ENCODE assay signal across 13 mouse cellular contexts in the genomic region with DNA sequence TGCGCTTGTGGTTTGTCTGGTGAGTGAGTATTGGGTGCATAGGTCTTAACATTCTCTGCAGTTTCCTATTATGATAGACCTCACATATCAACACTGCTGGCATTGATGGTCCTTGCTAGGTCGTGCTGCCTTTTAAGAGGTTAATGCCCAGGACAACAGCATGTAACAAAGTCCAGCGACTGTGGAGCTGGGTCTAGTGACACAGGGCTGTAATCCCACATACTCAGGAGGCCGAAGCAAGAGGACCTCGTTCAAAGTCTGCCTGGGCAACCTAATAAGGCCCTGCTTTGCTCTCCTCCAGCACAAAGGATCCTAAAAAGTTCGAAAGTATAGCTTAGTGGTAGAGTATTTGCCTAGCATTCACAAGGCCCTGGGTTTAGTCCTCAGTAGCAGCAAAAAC.
"Had no signal": no experiment of that assay in that cellular context is flagged by ENCODE, and none has a peak within 500 bp of the region (broad histone marks: within the 10 kb centered on the region; RNA-seq: fewer than 3 reads in every experiment).

No protein-coding gene starts in this region.

- H3K4me1 ChIP-seq: limb, embryonic 13.5 days; neural tube, embryonic 13.5 days had no signal

- H3K27me3 ChIP-seq: hindbrain, embryonic 13.5 days; limb, embryonic 13.5 days; neural tube, embryonic 13.5 days had no signal

- H3K9ac ChIP-seq: hindbrain, embryonic 13.5 days; limb, embryonic 13.5 days; liver, embryonic 14.5 days; neural tube, embryonic 13.5 days had no signal

- H3K4me3 ChIP-seq: hindbrain, embryonic 13.5 days; limb, embryonic 13.5 days; neural tube, embryonic 13.5 days had no signal

- DNase-seq: left cerebral cortex, postnatal 4 days; lung, adult 18-20 months; retina, postnatal 1 day; right cerebral cortex, postnatal 4 days; spleen, adult 18-20 months; thymus, adult 18-20 months; thymus, postnatal 14 days had no signal

- H3K9me3 ChIP-seq: hindbrain, embryonic 13.5 days; limb, embryonic 13.5 days; neural tube, embryonic 13.5 days had no signal

- ATAC-seq: hindbrain, postnatal 0 days; midbrain, embryonic 16.5 days had no signal

- H3K27ac ChIP-seq: hindbrain, embryonic 13.5 days; hindbrain, postnatal 0 days; limb, embryonic 13.5 days; liver, embryonic 14.5 days; neural tube, embryonic 13.5 days had no signal

- H3K4me2 ChIP-seq: hindbrain, embryonic 13.5 days; limb, embryonic 13.5 days; neural tube, embryonic 13.5 days had no signal
